Mouse (Mus musculus) kidney, adult 11 months (tissue): Measurements from ENCODE around the gene Gpr155.

ENCODE experiments used
- DNase-seq: peaks from one replicate; pipeline ENCODE4 v3.0.0; 2022

The Gpr155 gene

DNA sequence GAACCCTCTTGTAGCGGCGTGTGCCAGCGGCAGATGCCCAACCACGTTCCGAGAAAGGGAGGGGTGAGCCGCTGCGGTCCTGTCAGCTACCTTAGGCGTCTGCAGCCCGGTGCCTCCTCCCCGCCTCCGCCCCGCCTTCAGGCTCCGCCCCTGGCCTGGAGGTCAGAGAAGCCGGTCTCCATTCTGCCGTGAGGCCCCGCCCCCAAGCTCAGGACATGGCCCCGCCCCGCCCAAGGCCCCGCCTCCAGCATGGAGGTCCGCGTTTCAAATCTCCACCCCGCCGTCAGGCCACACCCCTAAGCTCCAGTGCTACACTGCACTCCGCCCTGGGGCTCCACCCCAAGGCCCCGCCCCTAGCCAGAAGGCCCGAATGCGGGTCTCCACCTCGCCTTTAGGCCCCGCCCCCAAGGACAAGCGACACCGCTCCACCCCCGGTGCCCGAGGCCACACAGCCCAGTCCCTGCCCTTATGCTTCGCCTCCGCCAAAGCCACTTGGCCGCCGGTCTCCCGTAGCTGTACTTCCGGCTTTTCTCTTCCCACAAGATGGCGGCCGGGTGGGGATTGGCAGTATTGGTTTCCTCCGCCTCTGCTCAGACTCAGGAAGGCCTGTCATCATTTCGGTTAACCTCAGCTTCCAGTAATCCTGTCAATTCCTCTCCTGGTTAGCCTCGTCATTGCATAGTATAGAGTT, at the start of gene Gpr155:
Gene Gpr155, minus strand, starts transcription at position 217 of the 691 bp plus-strand sequence.
- DNase-seq: peak; percentile 100

- DNase-seq: no peak
Observed at GRCm38 (mm10) chr2:73435847-73436246, 49.5 kb upstream of the Gpr155 start.

- no peak for DNase-seq
Observed at GRCm38 (mm10) chr2:73431959-73432396, 45.6 kb upstream of the Gpr155 start.

DNA sequence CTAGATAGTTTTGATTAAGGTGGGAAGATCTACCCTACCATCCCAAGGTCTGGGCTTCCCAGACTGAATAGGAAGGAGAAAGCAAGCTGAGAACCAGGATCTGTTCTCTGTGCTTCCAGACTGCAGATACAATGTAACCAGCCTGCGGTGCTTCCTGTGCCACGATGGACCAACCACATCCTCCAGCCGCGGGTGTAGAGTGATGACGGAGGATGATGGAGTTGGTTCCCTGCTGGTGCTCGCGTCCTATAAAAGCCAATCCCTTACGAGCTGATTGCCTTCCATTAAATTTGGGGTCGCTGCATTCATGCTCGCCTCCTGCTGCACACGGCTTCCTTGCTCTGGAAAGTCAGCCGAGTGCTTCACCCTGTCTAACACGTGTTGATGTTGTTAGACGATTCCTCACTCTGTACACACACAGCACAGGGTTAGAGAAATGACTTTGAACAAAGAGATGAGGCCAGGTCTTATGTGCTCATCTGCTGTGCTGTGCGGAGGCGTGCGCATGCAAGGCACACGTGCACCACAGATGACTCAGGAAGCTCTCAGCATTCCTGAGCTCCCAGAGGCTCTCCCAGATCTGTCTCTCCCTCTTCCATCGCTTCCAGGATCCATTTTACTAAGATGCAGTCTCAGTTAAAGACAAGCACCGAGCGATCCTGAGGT, 42.6 kb upstream of the Gpr155 start:
- no peak for DNase-seq

DNA sequence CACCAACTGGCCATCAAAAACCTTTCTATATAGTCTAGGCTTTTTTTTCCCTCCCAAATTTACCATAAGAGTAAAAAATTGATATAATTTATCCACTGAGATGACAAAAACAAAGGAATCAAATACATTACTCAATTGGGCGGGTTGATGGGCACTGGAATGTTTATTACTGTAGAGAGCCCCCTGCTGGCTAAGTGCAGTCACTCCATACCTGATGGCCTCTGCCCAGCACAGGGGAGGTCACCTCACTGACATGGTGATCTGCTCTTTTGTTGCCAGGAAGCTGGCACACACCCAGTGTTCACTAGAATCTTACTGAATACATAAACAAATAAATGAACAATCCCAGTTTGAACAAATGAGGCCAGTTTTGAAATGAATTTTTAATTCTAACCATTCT, 40.9 kb upstream of the Gpr155 start:
- DNase-seq: peak; percentile 46

GRCm38 (mm10) chr2:73425822-73426221, 39.5 kb upstream of the Gpr155 start:
- DNase-seq: no peak

GRCm38 (mm10) chr2:73419730-73420129, 33.4 kb upstream of the Gpr155 start:
- no peak for DNase-seq

DNA sequence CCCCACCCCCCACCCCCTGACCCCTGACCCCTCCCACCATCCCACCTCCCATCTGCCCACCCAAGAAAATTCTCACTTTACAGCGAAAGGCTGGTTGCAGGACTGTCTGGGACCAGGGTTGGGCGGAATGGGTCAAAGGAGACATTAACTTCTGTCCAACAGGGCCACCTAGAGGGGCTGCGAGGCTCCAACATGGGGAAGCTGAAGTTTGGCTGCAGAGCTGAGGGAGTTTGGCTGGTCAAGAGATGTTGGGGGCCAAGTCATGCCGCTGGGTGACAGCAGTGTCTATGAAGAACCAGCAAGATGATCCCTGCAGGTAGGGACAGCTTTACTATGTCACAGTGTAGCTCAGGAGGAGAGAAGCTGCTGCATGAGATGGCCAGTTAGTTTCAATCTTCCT, 32.9 kb upstream of the Gpr155 start:
- DNase-seq: no peak

GRCm38 (mm10) chr2:73415892-73416291, 29.5 kb upstream of the Gpr155 start:
- no peak for DNase-seq

GRCm38 (mm10) chr2:73410076-73410475, 23.7 kb upstream of the Gpr155 start:
- no peak for DNase-seq

DNA sequence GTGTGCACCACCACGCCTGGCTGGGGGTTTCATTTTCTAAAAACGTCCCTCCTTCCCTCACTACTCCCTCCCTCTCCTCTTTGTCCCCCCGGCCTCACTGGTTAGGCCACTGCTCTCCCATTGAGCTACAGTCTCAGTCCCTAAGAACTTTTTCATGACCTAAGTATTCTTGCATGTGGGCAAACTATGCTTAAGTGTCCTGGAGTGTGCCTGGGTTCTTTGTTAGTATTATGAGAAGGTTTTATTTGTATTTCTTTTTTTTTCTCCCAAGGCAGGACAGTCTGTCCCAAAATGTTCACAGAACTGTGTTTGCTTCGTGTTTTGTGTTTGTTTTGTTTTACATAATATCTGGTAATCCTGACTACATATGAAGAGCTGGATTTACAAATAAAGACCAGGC, 21.3 kb upstream of the Gpr155 start:
- no peak for DNase-seq

- no peak for DNase-seq
Observed at GRCm38 (mm10) chr2:73406336-73406915, 20.1 kb upstream of the Gpr155 start.

DNA sequence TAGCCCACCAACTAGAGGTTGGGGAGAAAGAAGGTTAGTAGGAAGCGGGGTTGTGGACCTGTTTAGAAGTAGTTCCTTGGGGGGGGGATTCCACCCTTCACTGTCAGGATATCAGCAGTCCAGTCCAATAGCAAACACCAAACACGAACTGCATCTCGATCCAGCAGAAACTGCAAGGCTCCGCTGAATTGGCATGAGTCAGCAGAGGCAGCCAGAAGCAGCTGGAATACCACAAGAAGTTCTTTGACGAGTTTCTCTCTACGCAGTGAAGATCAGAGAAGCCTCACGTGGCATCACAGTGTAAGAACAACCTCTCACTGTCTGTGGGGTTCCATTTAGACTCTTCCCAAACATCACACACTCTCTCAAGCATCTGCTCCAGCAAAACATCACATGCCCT, 18.6 kb upstream of the Gpr155 start:
- no peak for DNase-seq

DNA sequence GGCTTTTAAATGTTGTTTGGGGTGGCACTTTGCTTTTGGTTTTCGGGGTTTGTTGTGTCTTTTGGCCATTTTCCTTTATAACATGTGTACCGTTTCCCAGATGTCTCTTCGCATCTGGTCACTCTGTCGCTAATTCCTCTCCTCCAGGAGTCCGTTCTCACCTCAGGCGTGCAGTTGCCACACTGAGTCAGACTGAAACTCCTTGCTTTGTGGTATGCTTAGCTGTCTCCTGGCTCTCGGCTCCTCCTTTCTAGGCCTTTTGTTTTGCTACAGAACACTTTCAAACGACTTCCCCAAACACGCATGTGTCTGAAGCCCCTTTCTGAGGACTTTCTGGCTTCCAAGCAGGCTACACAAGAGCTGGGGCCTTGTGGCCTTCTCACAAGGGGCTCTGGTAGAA, 18.1 kb upstream of the Gpr155 start:
- no peak for DNase-seq

GRCm38 (mm10) chr2:73403385-73404013, 17.1 kb upstream of the Gpr155 start:
- DNase-seq: no peak

DNA sequence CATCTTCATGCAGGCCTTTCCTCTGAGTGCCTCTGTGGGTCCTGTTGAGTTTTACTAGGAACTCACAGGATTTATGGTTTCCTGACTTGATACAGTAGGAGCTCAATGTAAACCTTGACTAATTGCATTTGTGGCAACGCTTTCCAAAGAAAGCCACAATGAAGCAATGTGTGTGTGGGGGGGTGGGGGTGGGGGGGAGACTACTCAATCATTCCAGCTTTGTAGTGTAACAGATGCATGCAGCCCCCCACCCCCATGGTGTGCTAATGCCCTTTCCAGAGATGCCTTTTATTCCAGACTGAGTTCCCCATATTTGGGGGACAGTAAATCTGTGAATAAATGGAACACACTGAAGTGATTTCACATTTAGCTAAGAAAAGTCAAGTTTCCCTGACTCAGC, 15.3 kb upstream of the Gpr155 start:
- no peak for DNase-seq

DNA sequence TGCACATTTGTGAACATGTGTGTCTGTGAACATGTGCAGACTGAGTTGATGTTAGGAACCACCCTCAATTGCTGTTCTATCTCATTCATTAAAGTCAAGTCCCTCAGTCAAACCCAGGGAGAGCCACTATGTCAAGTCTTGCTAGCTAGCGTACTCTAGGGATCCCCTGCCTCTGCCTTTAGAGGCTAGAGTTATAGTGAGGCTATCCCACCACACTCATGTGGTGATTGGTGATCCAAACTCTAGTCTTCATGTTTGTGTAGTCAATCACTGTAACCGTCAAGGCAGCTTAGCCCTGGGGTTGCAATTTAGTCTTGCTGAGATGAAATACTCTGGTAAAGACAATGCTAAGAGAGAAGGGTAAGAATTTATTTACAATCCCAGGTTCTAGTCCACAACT, 11.1 kb upstream of the Gpr155 start:
- DNase-seq: no peak

DNA sequence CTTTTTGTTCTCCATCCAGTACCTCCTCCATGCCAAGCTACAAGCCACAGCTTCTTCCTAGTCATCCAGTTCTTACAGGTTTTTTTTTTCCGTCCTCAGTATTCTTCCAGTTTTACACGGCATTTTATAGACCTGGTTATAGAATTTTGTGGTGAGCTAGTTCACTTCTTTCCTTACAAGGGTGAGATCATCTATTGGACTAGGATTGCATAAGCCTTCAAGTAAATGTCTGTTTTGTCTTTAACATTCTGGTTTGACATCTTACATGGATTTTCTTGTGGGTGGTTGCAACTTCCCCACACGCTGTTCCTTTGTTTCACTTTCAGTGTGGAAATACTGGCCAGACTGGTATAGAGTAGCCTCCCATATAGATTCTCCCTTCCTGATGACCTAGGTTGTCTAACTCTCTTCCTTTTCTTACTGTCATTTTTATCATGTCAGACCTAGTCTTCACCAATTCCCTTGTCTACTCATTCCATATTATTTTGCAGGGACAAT, 10.5 kb upstream of the Gpr155 start:
- DNase-seq: no peak

DNA sequence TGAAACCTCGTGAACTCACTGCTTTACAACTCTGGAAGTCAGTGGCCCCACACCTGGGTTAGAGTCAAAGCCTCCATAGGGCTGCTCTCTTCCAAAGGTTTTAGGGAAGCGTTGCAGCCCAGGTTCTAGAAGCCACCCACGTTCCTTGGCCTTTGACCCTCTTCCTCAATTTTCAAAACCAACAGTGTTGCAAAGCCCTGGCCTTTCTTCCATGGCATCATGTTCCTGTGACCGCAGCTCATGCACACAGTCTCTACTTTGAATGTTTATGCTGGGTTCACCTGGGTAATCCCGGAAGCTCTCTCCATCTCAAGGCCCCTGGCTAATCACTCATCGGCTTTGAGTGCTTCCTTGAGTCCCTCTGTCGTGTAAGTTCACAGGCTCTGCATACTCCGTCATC, 9.1 kb upstream of the Gpr155 start:
- DNase-seq: no peak

DNA sequence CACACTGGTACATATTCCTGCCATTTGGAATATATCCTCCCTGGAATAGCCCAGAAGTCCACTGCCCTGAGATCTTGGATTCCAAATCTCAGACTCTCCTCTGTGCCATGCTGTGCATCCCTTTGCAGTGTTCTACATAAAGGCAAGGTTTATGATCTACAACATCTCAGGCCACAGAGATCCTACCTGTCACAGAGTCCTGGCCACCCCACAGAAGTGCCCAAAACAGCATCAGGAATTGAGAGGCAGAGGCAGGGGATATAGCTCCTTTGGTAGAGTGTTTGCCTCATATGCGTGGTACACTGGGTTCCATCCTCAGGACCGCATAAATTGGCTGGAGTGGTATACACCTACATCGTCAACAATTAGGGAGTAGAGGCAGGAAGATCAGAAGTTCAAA, 8.1 kb upstream of the Gpr155 start:
- DNase-seq: no peak

DNA sequence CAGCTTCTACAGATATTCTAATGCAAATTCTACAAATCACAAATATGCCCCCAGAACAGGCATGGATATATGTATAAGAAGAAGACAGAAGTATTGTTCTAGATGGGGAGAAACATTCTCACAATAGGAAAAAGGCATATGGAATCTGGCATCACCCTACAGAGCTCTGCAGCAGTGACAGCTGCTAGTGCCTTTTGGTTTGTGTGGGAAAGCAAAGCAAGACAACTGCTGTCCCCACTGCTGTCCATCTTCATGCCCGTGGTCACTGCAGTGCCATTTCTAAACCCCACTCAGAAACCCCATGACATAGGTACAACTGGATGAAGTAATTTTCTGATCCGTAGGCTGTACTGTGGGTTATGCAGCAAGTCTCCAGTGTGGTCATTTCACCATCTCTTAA, 6.4 kb upstream of the Gpr155 start:
- no peak for DNase-seq

DNA sequence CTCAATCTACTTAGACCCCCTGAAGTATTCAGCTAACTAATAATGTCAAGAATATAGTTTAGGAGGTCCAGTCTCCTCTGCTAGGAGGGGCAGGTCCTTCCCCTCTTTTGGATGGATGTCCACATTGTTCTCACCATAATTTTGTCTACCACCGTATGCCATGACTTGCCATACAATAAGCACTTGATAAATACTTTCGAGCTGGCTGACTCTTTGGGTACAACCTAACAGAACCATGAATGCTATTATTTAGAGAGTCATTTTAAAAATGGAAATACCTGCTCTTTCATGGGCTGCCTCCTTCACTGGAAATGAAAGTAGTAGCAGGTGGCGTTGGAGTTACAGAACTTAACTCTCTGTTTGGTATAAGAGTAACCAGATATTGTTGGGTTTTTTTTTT, 3.6 kb upstream of the Gpr155 start:
- DNase-seq: no peak

GRCm38 (mm10) chr2:73387806-73388205, 1.4 kb upstream of the Gpr155 start:
- no peak for DNase-seq
